Mouse (Mus musculus) thymus, adult 18-20 months (tissue): ENCODE data around the gene Scgn.

Experiments
- DNase-seq, 2 experiments: peaks; one replicate each; pipeline ENCODE4 v3.0.0; 2022; ENCODE audit warnings: mixed read lengths in 2 of 2

Gene Scgn

GRCm38 (mm10) chr13:23990928-23991327 is at the start of gene Scgn:
Scgn (minus strand) TSS chr13:23991214.
- DNase-seq = no peak

GRCm38 (mm10) chr13:24040221-24040620 is 49.2 kb upstream of the Scgn start:
- DNase-seq = no peak

- DNase-seq = no peak
Measured at GRCm38 (mm10) chr13:24037502-24037901, 46.5 kb upstream of the Scgn start.

GRCm38 (mm10) chr13:24036150-24036549 is 45.1 kb upstream of the Scgn start:
- no peak for DNase-seq

- DNase-seq = no peak
Measured at GRCm38 (mm10) chr13:24027191-24028170, 36.5 kb upstream of the Scgn start.

- DNase-seq = no peak
Measured at GRCm38 (mm10) chr13:24018515-24018914, 27.5 kb upstream of the Scgn start.

- no peak for DNase-seq
Measured at GRCm38 (mm10) chr13:24005528-24005927, 14.5 kb upstream of the Scgn start.

- no peak for DNase-seq
Measured at GRCm38 (mm10) chr13:24001797-24002196, 10.8 kb upstream of the Scgn start.

GRCm38 (mm10) chr13:24001081-24001480 is 10.1 kb upstream of the Scgn start:
- no peak for DNase-seq

GRCm38 (mm10) chr13:23998826-23999225 is 7.8 kb upstream of the Scgn start:
- DNase-seq = no peak

- DNase-seq = no peak
Measured at GRCm38 (mm10) chr13:23994756-23995155, 3.7 kb upstream of the Scgn start.

GRCm38 (mm10) chr13:23994024-23994423 is 3.0 kb upstream of the Scgn start:
- no peak for DNase-seq

- no peak for DNase-seq
Measured at GRCm38 (mm10) chr13:23990451-23990850, 563 bp downstream of the Scgn start.

- DNase-seq = no peak
Measured at GRCm38 (mm10) chr13:23985130-23985529, 5.9 kb downstream of the Scgn start.

GRCm38 (mm10) chr13:23972271-23972670 is 18.7 kb downstream of the Scgn start:
- no peak for DNase-seq

- DNase-seq = no peak
Measured at GRCm38 (mm10) chr13:23971870-23972269, 19.1 kb downstream of the Scgn start.

GRCm38 (mm10) chr13:23964909-23965308 is 26.1 kb downstream of the Scgn start:
- no peak for DNase-seq

- no peak for DNase-seq
Measured at GRCm38 (mm10) chr13:23959776-23960175, 31.2 kb downstream of the Scgn start.

- DNase-seq = no peak
Measured at GRCm38 (mm10) chr13:23950928-23951327, 40.1 kb downstream of the Scgn start.

GRCm38 (mm10) chr13:23949484-23950246 is 41.3 kb downstream of the Scgn start:
- DNase-seq = no peak

GRCm38 (mm10) chr13:23946254-23946653 is 44.8 kb downstream of the Scgn start:
- no peak for DNase-seq

- no peak for DNase-seq
Measured at GRCm38 (mm10) chr13:23942861-23943260, 48.2 kb downstream of the Scgn start.

GRCm38 (mm10) chr13:23940291-23940690 is 50.7 kb downstream of the Scgn start:
- no peak for DNase-seq

GRCm38 (mm10) chr13:23938699-23939098 is 52.3 kb downstream of the Scgn start:
- DNase-seq = no peak
